Mouse (Mus musculus): Measurements from ENCODE around the gene Mroh2b.

DNA sequence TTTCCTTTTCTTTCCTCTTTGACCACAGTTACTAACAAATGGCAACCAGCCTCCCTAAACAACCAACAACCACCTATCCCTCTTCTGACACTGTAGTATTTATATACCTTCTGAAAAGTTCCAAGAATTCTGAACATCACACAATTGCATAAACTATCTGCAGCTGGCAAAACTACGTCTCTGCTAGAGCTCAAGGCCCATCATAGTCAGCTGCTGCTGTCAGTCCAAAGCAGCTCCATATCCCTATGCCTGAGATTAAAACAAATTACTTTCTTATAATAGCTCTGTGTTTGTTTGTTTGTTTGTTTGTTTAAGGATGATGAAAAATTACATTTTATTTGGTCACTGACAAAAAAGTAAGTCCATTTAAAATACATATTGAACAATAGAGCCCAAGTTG is 48.5 kb upstream of the Mroh2b start:
- no peak for TF ChIP-seq GATA1 (IDR thresholded peaks at IDR 0.05; ENCODE audit: borderline replicate concordance, low read length)
- TF ChIP-seq FLI1 (IDR thresholded peaks at IDR 0.05; ENCODE audit: low read length): no peak

Measured in megakaryocyte, embryonic 14.5 days (primary cell).